Mouse (Mus musculus) forebrain, embryonic 13.5 days (tissue): ENCODE data around the gene Sorbs2. TPM values are rescaled to one million over a fixed set of nuclear protein-coding genes. Genes with fewer than 3 reads are reported as not detected.
"Not testable (repeated sequence)": the region's sequence is repeated elsewhere in the genome, so short reads cannot be mapped to it uniquely, and the experiment has no call there.

Experiments used
- ATAC-seq: fragments of 200-750 bp; cut with Nextera tagmentation; 2 replicates; pipeline ENCODE4 v1.8.0; 2017
- H3K27ac ChIP-seq: fragments of 300-500 bp; sonication (generic); 2 replicates; pipeline ENCODE4 v1.5.1; 2015; ENCODE audit warnings: inconsistent platforms, mild to moderate bottlenecking, moderate library complexity
- H3K27me3 ChIP-seq: fragments of 300-500 bp; sonication (generic); 2 replicates; pipeline ENCODE4 v1.6.1; 2015; ENCODE audit warnings: mild to moderate bottlenecking, inconsistent platforms
- H3K36me3 ChIP-seq: fragments of 300-500 bp; sonication (generic); 2 replicates; pipeline ENCODE4 v1.6.1; 2015; ENCODE audit warnings: mild to moderate bottlenecking, inconsistent platforms; ENCODE audit not compliant: poor library complexity, severe bottlenecking
- H3K4me1 ChIP-seq: fragments of 300-500 bp; sonication (generic); 2 replicates; pipeline ENCODE4 v1.6.1; 2015; ENCODE audit warnings: inconsistent platforms
- H3K4me2 ChIP-seq: fragments of 300-500 bp; sonication (generic); 2 replicates; pipeline ENCODE4 v1.6.1; 2015; ENCODE audit warnings: inconsistent platforms, mild to moderate bottlenecking, moderate library complexity
- H3K4me3 ChIP-seq: fragments of 300-500 bp; sonication (generic); 2 replicates; pipeline ENCODE4 v1.5.1; 2015; ENCODE audit warnings: mild to moderate bottlenecking, inconsistent platforms
- H3K9ac ChIP-seq: fragments of 300-500 bp; sonication (generic); 2 replicates; pipeline ENCODE4 v1.6.1; 2015; ENCODE audit warnings: mild to moderate bottlenecking, inconsistent platforms
- H3K9me3 ChIP-seq: fragments of 300-500 bp; sonication (generic); replicated peaks from 2 replicates; pipeline ENCODE4 v1.6.1; 2016; ENCODE audit warnings: inconsistent platforms
- whole genome bisulfite sequencing: fragments of 180-500 bp; shearing (Covaris S2); methylation state at CpG from one replicate; pipeline ENCODE4 v1.1.7; 2015; 5-methylcytosine and 5-hydroxymethylcytosine counted together
- polyA plus RNA-seq: library from polyadenylated mRNA; unstranded; fragments of >200 nt; fragmentation: Nextera tagmentation; extraction: Ambion mirVana; gene quantifications from 2 replicates; pipeline ENCODE4 v1.2.1, GENCODE M21; 2015

Sorbs2 gene
- polyA plus RNA-seq, 1 experiment from 2014 or later, result 107 TPM

DNA sequence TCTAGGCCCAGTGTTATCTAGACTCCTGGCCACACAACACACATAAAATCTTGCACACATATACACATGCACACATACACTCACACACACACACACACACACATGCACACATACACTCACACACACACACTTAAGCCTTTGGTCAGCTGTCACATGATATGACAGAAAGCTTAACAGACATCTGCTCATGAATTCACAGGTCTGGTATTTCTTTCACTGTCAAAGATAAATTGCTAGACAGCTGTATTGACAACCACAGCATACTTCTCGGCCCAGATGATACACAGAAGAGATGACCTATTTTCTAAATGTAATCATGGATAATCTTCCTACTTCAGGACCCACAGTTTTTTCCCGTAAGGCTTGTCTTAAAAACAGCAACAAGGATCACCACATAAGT lies 326.3 kb downstream of the Sorbs2 start:
- WGBS, result 71% methylated on average over 2 of the region's 2 CpGs
- Histone ChIP-seq H3K27ac (no peak overlapping the region), H3K4me2 (no peak overlapping the region), H3K4me3 (no peak overlapping the region), H3K9ac (no peak overlapping the region), H3K36me3 (no peaks in the 10 kb centered on the region), H3K27me3 (no peaks in the 10 kb centered on the region), H3K4me1 (no peaks in the 10 kb centered on the region), H3K9me3 (no peaks in the 10 kb centered on the region)
- ATAC-seq, result no peak

DNA sequence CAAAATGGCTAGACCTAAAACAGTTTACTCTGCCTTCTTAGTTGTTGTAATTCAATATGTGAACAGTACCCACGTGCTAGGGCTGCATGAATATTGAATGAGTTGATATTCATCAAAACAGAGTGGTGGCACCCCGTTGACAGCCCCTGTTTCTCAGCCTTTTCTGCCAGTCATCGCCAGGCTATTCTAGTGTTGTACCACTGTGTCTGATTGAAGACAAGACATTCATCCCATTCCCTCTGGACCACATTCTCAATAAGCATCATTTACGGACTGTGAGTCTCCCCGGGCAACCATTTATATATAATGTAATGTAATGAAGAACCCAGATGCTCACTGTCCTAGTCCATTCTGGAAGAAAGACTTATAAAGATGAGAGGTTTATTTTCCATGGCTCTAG lies 335.7 kb downstream of the Sorbs2 start:
- WGBS, result 59% methylated on average over 5 of the region's 5 CpGs
- H3K4me2 ChIP-seq, result no peak overlapping the region
- no peak for ATAC-seq
- H3K4me3 ChIP-seq, result no peak overlapping the region
- no peak overlapping the region for H3K27ac ChIP-seq
- no peaks in the 10 kb centered on the region for H3K36me3 ChIP-seq
- H3K9ac ChIP-seq, result no peak overlapping the region
- 0 out of 2 replicates have a peak, but pooled peaks cover 3% of the 10 kb centered on the region for H3K27me3 ChIP-seq
- H3K4me1 ChIP-seq, result peaks cover 24% of the 10 kb centered on the region
- H3K9me3 ChIP-seq, result no peaks in the 10 kb centered on the region

- Histone ChIP-seq H3K36me3 (no peaks in the 10 kb centered on the region), H3K4me2 (no peak overlapping the region), H3K4me1 (peaks cover 24% of the 10 kb centered on the region), H3K9me3 (no peaks in the 10 kb centered on the region), H3K4me3 (no peak overlapping the region), H3K27me3 (0 out of 2 replicates have a peak, but pooled peaks cover 3% of the 10 kb centered on the region), H3K9ac (no peak overlapping the region), H3K27ac (no peak overlapping the region)
- peak; percentile 93 for ATAC-seq
- 30% methylated on average over 6 of the region's 6 CpGs for WGBS
Measured at GRCm38 (mm10) chr8:45844097-45844885, 336.7 kb downstream of the Sorbs2 start.

GRCm38 (mm10) chr8:45844911-45845481 lies 337.4 kb downstream of the Sorbs2 start:
- no peak overlapping the region for H3K27ac ChIP-seq
- H3K36me3 ChIP-seq, result no peaks in the 10 kb centered on the region
- 77% methylated on average over 14 of the region's 14 CpGs for WGBS
- no peak overlapping the region for H3K4me2 ChIP-seq
- H3K9me3 ChIP-seq, result no peaks in the 10 kb centered on the region
- H3K9ac ChIP-seq, result no peak overlapping the region
- ATAC-seq, result no peak
- no peak overlapping the region for H3K4me3 ChIP-seq
- peaks cover 24% of the 10 kb centered on the region for H3K4me1 ChIP-seq
- H3K27me3 ChIP-seq, result 0 out of 2 replicates have a peak, but pooled peaks cover 3% of the 10 kb centered on the region

GRCm38 (mm10) chr8:45845906-45846305 lies 338.3 kb downstream of the Sorbs2 start:
- Histone ChIP-seq H3K4me3 (no peak overlapping the region), H3K4me2 (no peak overlapping the region), H3K9me3 (no peaks in the 10 kb centered on the region), H3K27me3 (0 out of 2 replicates have a peak, but pooled peaks cover 3% of the 10 kb centered on the region), H3K4me1 (peaks cover 24% of the 10 kb centered on the region), H3K36me3 (no peaks in the 10 kb centered on the region), H3K27ac (no peak overlapping the region), H3K9ac (no peak overlapping the region)
- no peak for ATAC-seq
- WGBS, result 71% methylated on average over 4 of the region's 4 CpGs

- Histone ChIP-seq H3K4me2 (no peak overlapping the region), H3K36me3 (no peaks in the 10 kb centered on the region), H3K9me3 (no peaks in the 10 kb centered on the region), H3K27me3 (no peaks in the 10 kb centered on the region), H3K4me1 (peaks cover 4% of the 10 kb centered on the region; the same call in 1 of the 2 replicates), H3K9ac (no peak overlapping the region), H3K4me3 (no peak overlapping the region), H3K27ac (no peak overlapping the region)
- no peak for ATAC-seq
- WGBS, result 93% methylated on average over 4 of the region's 4 CpGs
Measured at GRCm38 (mm10) chr8:45855118-45855517, 347.5 kb downstream of the Sorbs2 start.

DNA sequence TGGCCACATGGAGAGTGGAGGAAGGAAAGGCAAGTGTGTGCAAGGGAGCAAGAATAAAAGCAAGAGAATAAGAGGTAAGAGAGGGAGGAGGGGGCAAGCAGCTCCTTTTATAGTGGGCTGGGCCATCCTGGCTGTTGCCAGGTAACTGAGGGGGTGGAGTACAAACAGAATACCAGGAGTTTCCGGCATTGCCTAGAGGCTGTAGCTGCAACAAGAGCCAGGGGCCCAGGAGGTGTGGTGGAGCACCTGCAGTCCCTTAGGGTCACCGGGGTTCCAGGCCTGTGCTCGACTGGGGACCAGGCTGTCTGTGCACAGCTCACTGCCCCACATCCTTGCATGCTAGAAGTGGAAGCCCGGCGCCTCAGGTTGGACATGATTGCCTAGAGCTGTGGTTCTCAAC lies 350.1 kb downstream of the Sorbs2 start:
- Histone ChIP-seq H3K27me3 (no peaks in the 10 kb centered on the region), H3K4me2 (no peak overlapping the region), H3K9ac (no peak overlapping the region), H3K4me1 (peaks cover 4% of the 10 kb centered on the region; the same call in 1 of the 2 replicates), H3K36me3 (no peaks in the 10 kb centered on the region), H3K9me3 (no peaks in the 10 kb centered on the region), H3K27ac (no peak overlapping the region), H3K4me3 (no peak overlapping the region)
- no peak for ATAC-seq
- 58% methylated on average over 5 of the region's 5 CpGs for WGBS

- peaks cover 4% of the 10 kb centered on the region; the same call in 1 of the 2 replicates for H3K4me1 ChIP-seq
Measured at GRCm38 (mm10) chr8:45858391-45858790, 350.8 kb downstream of the Sorbs2 start.

GRCm38 (mm10) chr8:45871587-45871986 lies 364.0 kb downstream of the Sorbs2 start:
- not testable (repeated sequence) for ATAC-seq, H3K9ac ChIP-seq, H3K4me2 ChIP-seq, H3K9me3 ChIP-seq, H3K36me3 ChIP-seq, H3K27me3 ChIP-seq, H3K27ac ChIP-seq, H3K4me3 ChIP-seq
- WGBS, result 88% methylated on average over 11 of the region's 11 CpGs
- H3K4me1 ChIP-seq, result peaks cover 19% of the 10 kb centered on the region

More at GRCm38 (mm10) chr8:45858391-45858790, 350.8 kb downstream of the Sorbs2 start:
- Histone ChIP-seq H3K9ac (no peak overlapping the region), H3K9me3 (no peaks in the 10 kb centered on the region), H3K4me3 (no peak overlapping the region), H3K27ac (no peak overlapping the region), H3K27me3 (no peaks in the 10 kb centered on the region), H3K4me2 (no peak overlapping the region), H3K36me3 (no peaks in the 10 kb centered on the region)
- WGBS, result 43% methylated on average over 9 of the region's 9 CpGs
- no peak for ATAC-seq

DNA sequence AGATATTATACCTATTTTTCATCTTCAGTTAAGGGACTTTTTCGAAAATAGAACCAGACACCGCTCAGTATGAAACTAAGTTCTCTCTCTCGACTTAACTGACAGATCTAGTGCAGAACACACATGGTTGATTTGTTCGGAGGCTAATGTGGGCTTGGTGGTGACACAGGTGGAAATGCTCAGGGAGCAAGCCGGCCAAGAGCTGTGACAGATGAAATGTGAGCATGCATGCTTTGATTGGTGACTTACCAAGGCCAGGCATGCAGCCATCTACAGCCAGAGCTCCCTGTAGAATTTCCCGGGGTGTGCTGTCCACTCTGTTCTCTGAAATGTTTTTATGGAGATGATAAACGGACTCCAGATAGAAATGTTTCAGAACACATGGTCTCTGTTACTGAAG lies 364.5 kb downstream of the Sorbs2 start:
- ATAC-seq, result no peak

DNA sequence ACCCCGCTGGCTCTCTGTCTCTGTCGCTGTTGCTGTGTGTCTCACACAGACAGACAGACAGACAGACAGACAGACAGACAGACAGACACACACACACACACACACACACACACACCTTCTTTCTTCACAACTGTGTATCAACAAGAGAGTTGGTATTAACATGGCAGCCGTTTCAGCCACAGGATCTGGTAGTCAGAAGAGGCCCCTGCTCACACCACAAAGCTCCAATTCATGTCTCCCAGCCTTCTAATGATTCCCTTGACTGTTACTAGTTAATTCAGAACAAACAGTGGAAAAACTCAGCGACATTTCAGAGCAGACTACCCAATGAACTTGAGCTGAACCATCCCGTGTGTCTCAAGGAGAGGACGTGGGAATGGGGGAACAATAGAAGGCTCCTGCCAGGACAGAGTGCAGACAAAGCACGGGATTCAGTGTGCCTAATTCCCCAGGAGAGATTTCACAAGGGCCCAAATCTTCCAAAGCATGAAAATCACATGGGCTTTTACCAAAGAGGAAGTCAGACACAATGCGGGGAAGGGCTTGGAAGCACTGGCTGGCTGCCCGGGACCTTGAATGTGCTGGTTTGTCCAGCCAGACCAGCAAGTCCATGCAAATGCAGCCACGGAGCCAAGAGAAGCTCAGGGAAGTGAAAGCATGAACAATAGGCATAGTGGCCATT lies 367.5 kb downstream of the Sorbs2 start:
- no peak overlapping the region for H3K9ac ChIP-seq
- H3K4me3 ChIP-seq, result no peak overlapping the region
- H3K27me3 ChIP-seq, result no peaks in the 10 kb centered on the region
- peak overlapping the region; percentile 79 for H3K27ac ChIP-seq
- H3K4me2 ChIP-seq, result peak overlapping the region; percentile 40
- H3K4me1 ChIP-seq, result peaks cover 19% of the 10 kb centered on the region
- WGBS, result 15% methylated on average over 10 of the region's 10 CpGs
- H3K36me3 ChIP-seq, result no peaks in the 10 kb centered on the region
- H3K9me3 ChIP-seq, result peaks cover 7% of the 10 kb centered on the region; the same call in 1 of the 2 replicates
- ATAC-seq, result peak; percentile 87

More for the DNA sequence above, 364.5 kb downstream of the Sorbs2 start:
- WGBS, result 92% methylated on average over 7 of the region's 7 CpGs
- peaks cover 19% of the 10 kb centered on the region for H3K4me1 ChIP-seq
- H3K9ac ChIP-seq, result no peak overlapping the region
- no peak overlapping the region for H3K4me2 ChIP-seq
- no peaks in the 10 kb centered on the region for H3K9me3 ChIP-seq
- H3K36me3 ChIP-seq, result no peaks in the 10 kb centered on the region
- no peaks in the 10 kb centered on the region for H3K27me3 ChIP-seq
- H3K27ac ChIP-seq, result no peak overlapping the region
- no peak overlapping the region for H3K4me3 ChIP-seq

GRCm38 (mm10) chr8:45876397-45876796 lies 368.8 kb downstream of the Sorbs2 start:
- H3K27me3 ChIP-seq, result no peaks in the 10 kb centered on the region
- H3K4me2 ChIP-seq, result no peak overlapping the region
- H3K4me3 ChIP-seq, result no peak overlapping the region
- H3K27ac ChIP-seq, result no peak overlapping the region
- H3K36me3 ChIP-seq, result no peaks in the 10 kb centered on the region
- no peak for ATAC-seq
- no peak overlapping the region for H3K9ac ChIP-seq
- H3K4me1 ChIP-seq, result peaks cover 19% of the 10 kb centered on the region
- WGBS, result 73% methylated on average over 5 of the region's 5 CpGs
- peaks cover 9% of the 10 kb centered on the region; the same call in 1 of the 2 replicates for H3K9me3 ChIP-seq
